Mouse (Mus musculus) brain, adult 2 months (tissue): ENCODE data around the gene Ccar1.
"Not testable (repeated sequence)": the region's sequence is repeated elsewhere in the genome, so short reads cannot be mapped to it uniquely, and the experiment has no call there.

Experiments
- DNase-seq: peaks from one replicate; pipeline ENCODE4 v3.0.0; 2011; ENCODE audit warnings: low read depth, low spot score

Ccar1 gene

GRCm38 (mm10) chr10:62725771-62726687 is 66.1 kb downstream of the Ccar1 start, which contains the start of gene Stox1:
Stox1 (minus strand) TSS chr10:62726128.
- peak; percentile 84 for DNase-seq

- DNase-seq = no peak
These were observed 67.2 kb downstream of the Ccar1 start for GRCm38 (mm10) chr10:62724936-62725335.

- no peak for DNase-seq
These were observed 69.4 kb downstream of the Ccar1 start for GRCm38 (mm10) chr10:62722701-62723100.

- not testable (repeated sequence) for DNase-seq
These were observed 71.5 kb downstream of the Ccar1 start for GRCm38 (mm10) chr10:62720574-62720973.

- DNase-seq = no peak
These were observed 78.6 kb downstream of the Ccar1 start for GRCm38 (mm10) chr10:62713457-62713856.

- DNase-seq = peak; percentile 58
These were observed 88.5 kb downstream of the Ccar1 start for GRCm38 (mm10) chr10:62703579-62703978.

- DNase-seq = peak; percentile 80
These were observed 89.7 kb downstream of the Ccar1 start for GRCm38 (mm10) chr10:62702436-62702835.
